Mouse (Mus musculus) liver, postnatal 0 days (tissue): ENCODE measurements around the gene Parp12.

Source experiments
- CTCF ChIP-seq: sonication (generic); IDR thresholded peaks from 2 replicates; pipeline ENCODE4 v1.5.1; 2016; ENCODE audit warnings: antibody characterized with exemption, low read depth
- EP300 ChIP-seq: IDR thresholded peaks from 2 replicates; pipeline ENCODE4 v1.6.1; 2016; ENCODE audit warnings: antibody characterized with exemption, low read depth, mild to moderate bottlenecking

GRCm38 (mm10) chr6:39057161-39057560 is 61.0 kb downstream of the Parp12 start:
- TF ChIP-seq CTCF (no peak), EP300 (no peak)
